Mouse (Mus musculus) lung, postnatal 0 days (tissue): ENCODE results near the gene Lrp5. TPM values are rescaled to one million over a fixed set of nuclear protein-coding genes. Genes with fewer than 3 reads are reported as not detected.

ENCODE experiments used
- ATAC-seq: fragments of 200-750 bp; cut with Nextera tagmentation; 2 replicates; pipeline ENCODE4 v1.8.0; 2017; ENCODE audit warnings: moderate library complexity
- DNase-seq: peaks from one replicate; pipeline ENCODE4 v3.0.0-alpha.2; 2016; ENCODE audit warnings: low spot score
- H3K27ac ChIP-seq: fragments of 300-500 bp; sonication (generic); 2 replicates; pipeline ENCODE4 v1.5.1; 2014; ENCODE audit warnings: antibody characterized with exemption, mild to moderate bottlenecking, low read length, mixed read lengths
- H3K27me3 ChIP-seq: fragments of 300-500 bp; sonication (generic); replicated peaks from 2 replicates; pipeline ENCODE4 v1.6.1; 2014; ENCODE audit warnings: low read length, mixed read lengths; ENCODE audit not compliant: insufficient read depth
- H3K36me3 ChIP-seq: fragments of 300-500 bp; sonication (generic); 2 replicates; pipeline ENCODE4 v1.6.1; 2014; ENCODE audit warnings: low read length, mixed read lengths; ENCODE audit not compliant: insufficient read depth
- H3K4me1 ChIP-seq: fragments of 300-500 bp; sonication (generic); 2 replicates; pipeline ENCODE4 v1.6.1; 2014; ENCODE audit warnings: antibody characterized with exemption, low read depth, low read length, mixed read lengths; ENCODE audit not compliant: insufficient read depth
- H3K4me2 ChIP-seq: fragments of 300-500 bp; sonication (generic); replicated peaks from 2 replicates; pipeline ENCODE4 v1.6.1; 2014; ENCODE audit warnings: low read depth, mild to moderate bottlenecking, low read length, moderate library complexity, mixed read lengths
- H3K4me3 ChIP-seq: fragments of 300-500 bp; sonication (generic); 2 replicates; pipeline ENCODE4 v1.5.1; 2014; ENCODE audit warnings: low read depth, low read length
- H3K9ac ChIP-seq: fragments of 300-500 bp; sonication (generic); replicated peaks from 2 replicates; pipeline ENCODE4 v1.6.1; 2014; ENCODE audit warnings: low read depth, mild to moderate bottlenecking
- H3K9me3 ChIP-seq: fragments of 300-500 bp; sonication (generic); 2 replicates; pipeline ENCODE4 v1.6.1; 2016; ENCODE audit warnings: low read length, mixed read lengths
- CTCF ChIP-seq: IDR thresholded peaks from 2 replicates; pipeline ENCODE4 v1.5.1; 2016; ENCODE audit warnings: antibody characterized with exemption, mild to moderate bottlenecking
- EP300 ChIP-seq: IDR thresholded peaks from 2 replicates; pipeline ENCODE4 v1.6.1; 2016; ENCODE audit warnings: antibody characterized with exemption, mild to moderate bottlenecking, control low read depth
- WGBS: fragments of 180-500 bp; shearing (Covaris S2); extraction: QIAGEN DNeasy Blood & Tissue Kit; methylation state at CpG from one replicate; pipeline ENCODE4 v1.1.7; 2014; 5-methylcytosine and 5-hydroxymethylcytosine counted together
- polyA plus RNA-seq: library from polyadenylated mRNA; unstranded; fragments of >200 nt; fragmentation: Nextera tagmentation; extraction: Ambion mirVana; gene quantifications from 2 replicates; pipeline ENCODE4 v1.2.1, GENCODE M21; 2015

The Lrp5 gene
- polyA plus RNA-seq, 1 experiment from 2014 or later = 5.1 TPM

- H3K9ac ChIP-seq = no peak overlapping the region
- no peaks in the 10 kb centered on the region for H3K9me3 ChIP-seq
- TF ChIP-seq CTCF (no peak), EP300 (no peak)
- no peak for DNase-seq
- ATAC-seq = no peak
- 55% methylated on average over 5 of the region's 5 CpGs for WGBS
- H3K27me3 ChIP-seq = no peaks in the 10 kb centered on the region
- H3K4me2 ChIP-seq = peak overlapping the region; percentile 43
- peaks cover 13% of the 10 kb centered on the region for H3K4me1 ChIP-seq
- H3K36me3 ChIP-seq = no peaks in the 10 kb centered on the region
- H3K27ac ChIP-seq = no peak overlapping the region
- peak overlapping the region; percentile 93; the same call in 1 of the 2 replicates for H3K4me3 ChIP-seq
These were observed 109.7 kb downstream of the Lrp5 start for GRCm38 (mm10) chr19:3576451-3577264.

GRCm38 (mm10) chr19:3575632-3576384 lies 110.6 kb downstream of the Lrp5 start, which contains the start of gene Ppp6r3:
Gene Ppp6r3 (minus strand): TSS chr19:3575749.
- peak; percentile 25; the same call in 1 of the 2 replicates for TF ChIP-seq EP300
- TF ChIP-seq CTCF = no peak
- H3K27ac ChIP-seq = peak within 1 kb of the TSS; percentile 96
- no peaks in the 10 kb centered on the region for H3K9me3 ChIP-seq
- H3K4me3 ChIP-seq = peak within 1 kb of the TSS; percentile 93
- H3K36me3 ChIP-seq = no peaks in the 10 kb centered on the region
- H3K4me1 ChIP-seq = peaks cover 13% of the 10 kb centered on the region
- peak within 1 kb of the TSS; percentile 86 for H3K9ac ChIP-seq
- H3K4me2 ChIP-seq = peak within 1 kb of the TSS; percentile 73
- H3K27me3 ChIP-seq = no peaks in the 10 kb centered on the region
- DNase-seq = peak; percentile 100
- WGBS = under 1% methylated on average over 41 of the region's 51 CpGs
- ATAC-seq = peak; percentile 97

- Histone ChIP-seq H3K4me3 (peak overlapping the region; percentile 93), H3K27me3 (no peaks in the 10 kb centered on the region), H3K27ac (peak overlapping the region; percentile 96), H3K9ac (peak overlapping the region; percentile 86), H3K36me3 (no peaks in the 10 kb centered on the region), H3K4me2 (peak overlapping the region; percentile 73), H3K9me3 (no peaks in the 10 kb centered on the region), H3K4me1 (peaks cover 13% of the 10 kb centered on the region)
- peak; percentile 57 for ATAC-seq
- WGBS = under 1% methylated on average over 28 of the region's 50 CpGs
- TF ChIP-seq EP300 (no peak), CTCF (peak; percentile 12; the same call in 1 of the 2 replicates)
- no peak for DNase-seq
These were observed 111.1 kb downstream of the Lrp5 start for GRCm38 (mm10) chr19:3575276-3575631.

- H3K27me3 ChIP-seq = no peaks in the 10 kb centered on the region
- H3K27ac ChIP-seq = peak overlapping the region; percentile 96
- peak overlapping the region; percentile 93 for H3K4me3 ChIP-seq
- H3K9ac ChIP-seq = peak overlapping the region; percentile 86
- ATAC-seq (no peak), DNase-seq (peak; percentile 56)
- H3K36me3 ChIP-seq = no peaks in the 10 kb centered on the region
- peak overlapping the region; percentile 73 for H3K4me2 ChIP-seq
- no peak for TF ChIP-seq EP300
- no peak for TF ChIP-seq CTCF
- H3K9me3 ChIP-seq = no peaks in the 10 kb centered on the region
- 2% methylated on average over 9 of the region's 9 CpGs for WGBS
- peaks cover 13% of the 10 kb centered on the region for H3K4me1 ChIP-seq
These were observed 111.7 kb downstream of the Lrp5 start for GRCm38 (mm10) chr19:3574593-3575094.

- H3K36me3 ChIP-seq = no peaks in the 10 kb centered on the region
- no peaks in the 10 kb centered on the region for H3K27me3 ChIP-seq
- H3K4me1 ChIP-seq = peaks cover 47% of the 10 kb centered on the region
- H3K9me3 ChIP-seq = no peaks in the 10 kb centered on the region
- peak; percentile 88 for DNase-seq
- ATAC-seq = peak; percentile 83
- no peak overlapping the region for H3K4me2 ChIP-seq
- H3K9ac ChIP-seq = no peak overlapping the region
- H3K4me3 ChIP-seq = no peak overlapping the region
- TF ChIP-seq CTCF (no peak), EP300 (no peak)
- peak overlapping the region; percentile 43; the same call in 1 of the 2 replicates for H3K27ac ChIP-seq
- 22% methylated on average over 3 of the region's 3 CpGs for WGBS
These were observed 122.1 kb downstream of the Lrp5 start for GRCm38 (mm10) chr19:3564309-3564708.

- DNase-seq (peak; percentile 74), ATAC-seq (peak; percentile 51)
- Histone ChIP-seq H3K4me2 (no peak overlapping the region), H3K27me3 (no peaks in the 10 kb centered on the region), H3K9me3 (no peaks in the 10 kb centered on the region), H3K36me3 (no peaks in the 10 kb centered on the region), H3K4me3 (no peak overlapping the region), H3K27ac (peak overlapping the region; percentile 75), H3K4me1 (peaks cover 39% of the 10 kb centered on the region), H3K9ac (no peak overlapping the region)
- 49% methylated on average over 6 of the region's 6 CpGs for WGBS
- no peak for TF ChIP-seq CTCF
- no peak for TF ChIP-seq EP300
These were observed 123.6 kb downstream of the Lrp5 start for GRCm38 (mm10) chr19:3562752-3563151.
